ENCODE assay signal across 9 mouse cellular contexts in the genomic region with DNA sequence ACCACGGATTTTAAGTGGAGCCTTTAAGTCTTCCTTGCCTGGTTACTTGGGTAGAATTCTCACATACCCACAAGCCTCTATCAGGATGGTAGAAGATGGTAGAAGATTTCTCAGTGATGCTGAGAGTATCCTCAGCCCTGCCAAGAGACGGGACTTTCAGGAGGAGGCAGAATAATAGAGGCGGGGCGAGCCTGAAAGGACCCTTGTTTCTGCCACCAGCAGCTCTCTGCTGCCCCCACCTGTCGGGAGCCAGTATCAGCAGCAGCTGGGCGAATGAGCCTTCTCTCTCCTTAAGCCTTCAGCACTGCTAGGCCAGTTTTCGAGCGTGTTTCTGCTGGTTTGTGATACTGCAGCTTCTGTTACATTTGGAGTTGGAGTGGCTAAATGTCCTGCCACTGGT. TPM values are rescaled to one million over a fixed set of nuclear protein-coding genes. Genes with fewer than 3 reads are reported as not detected.
DNase-seq lines count a peak whose midpoint lies in the region; ATAC-seq and TF ChIP-seq lines count a peak whose summit lies in the region.
"Had no signal": no experiment of that assay in that cellular context is flagged by ENCODE, and none has a peak within 500 bp of the region (broad histone marks: within the 10 kb centered on the region; RNA-seq: fewer than 3 reads in every experiment).

No protein-coding gene starts in this region.

- no peak overlapping the region for H3K9ac ChIP-seq in kidney, embryonic 14.5 days (ENCODE audit: low read depth, low read length)
- no peak overlapping the region for H3K9ac ChIP-seq in liver, postnatal 0 days (replicated peaks)
- H3K9ac ChIP-seq: heart, embryonic 13.5 days had no signal

- no peaks in the 10 kb centered on the region for H3K9me3 ChIP-seq in kidney, embryonic 14.5 days (ENCODE audit: control insufficient read depth, low read length)
- no peaks in the 10 kb centered on the region for H3K9me3 ChIP-seq in liver, postnatal 0 days (ENCODE audit: low read length)
- H3K9me3 ChIP-seq: heart, embryonic 13.5 days had no signal

- TF ChIP-seq EP300 in liver, postnatal 0 days (IDR thresholded peaks at IDR 0.05; ENCODE audit: low read depth), result no peak

- H3K36me3 ChIP-seq in kidney, embryonic 14.5 days (ENCODE audit: control insufficient read depth, insufficient read depth, low read length), result no peaks in the 10 kb centered on the region
- no peaks in the 10 kb centered on the region for H3K36me3 ChIP-seq in liver, postnatal 0 days (replicated peaks; ENCODE audit: insufficient read depth, low read length)
- H3K36me3 ChIP-seq: heart, embryonic 13.5 days had no signal

- no peaks in the 10 kb centered on the region for H3K27me3 ChIP-seq in kidney, embryonic 14.5 days (ENCODE audit: control insufficient read depth, insufficient read depth, low read length)
- H3K27me3 ChIP-seq in liver, postnatal 0 days (ENCODE audit: insufficient read depth, low read length), result peaks cover 6% of the 10 kb centered on the region; the same call in 1 of the 2 replicates

- no peak overlapping the region for H3K4me3 ChIP-seq in kidney, embryonic 14.5 days (ENCODE audit: low read length)
- H3K4me3 ChIP-seq in liver, postnatal 0 days (ENCODE audit: low read depth, low read length), result no peak overlapping the region
- H3K4me3 ChIP-seq: heart, embryonic 13.5 days had no signal

- no peaks in the 10 kb centered on the region for H3K4me1 ChIP-seq in kidney, embryonic 14.5 days (ENCODE audit: control insufficient read depth, insufficient read depth, low read length)
- no peaks in the 10 kb centered on the region for H3K4me1 ChIP-seq in liver, postnatal 0 days (ENCODE audit: insufficient read depth)
- H3K4me1 ChIP-seq: heart, embryonic 13.5 days had no signal

- no peak overlapping the region for H3K27ac ChIP-seq in kidney, embryonic 14.5 days (ENCODE audit: low read depth, low read length)
- H3K27ac ChIP-seq in liver, postnatal 0 days (ENCODE audit: low read depth), result no peak overlapping the region
- H3K27ac ChIP-seq: heart, embryonic 13.5 days had no signal

- ATAC-seq in kidney, embryonic 14.5 days (ENCODE audit: low FRiP score, low TSS enrichment), result 0 out of 2 replicates have a peak, but pooled peaks have one; percentile 28
- no peak; the same call in 1 of the 2 replicates for ATAC-seq in liver, postnatal 0 days

- TF ChIP-seq POLR2A in brain, embryonic 14.5 days (IDR thresholded peaks at IDR 0.05; ENCODE audit: borderline replicate concordance, extremely low read depth, insufficient read depth, insufficient read length, poor library complexity, severe bottlenecking), result no peak

- TF ChIP-seq CTCF in brain, embryonic 14.5 days (IDR thresholded peaks at IDR 0.05; ENCODE audit: borderline replicate concordance, extremely low read depth, insufficient read depth, insufficient read length), result peak; percentile 92
- peak; percentile 87 for TF ChIP-seq CTCF in liver, postnatal 0 days (IDR thresholded peaks at IDR 0.05; ENCODE audit: low read depth)

- peak; percentile 43 for DNase-seq in 3134 (ENCODE audit: extremely low read depth, insufficient read length, low spot score)
- DNase-seq in CD4-positive, CD25-positive, alpha-beta regulatory T cell, adult 2 months (ENCODE audit: low read depth, low spot score), result peak; percentile 84
- peak; percentile 82 for DNase-seq in brain, embryonic 14.5 days (ENCODE audit: low read depth)
- peak; percentile 79 for DNase-seq in forelimb bud, embryonic 11.5 days (ENCODE audit: low read depth, low spot score)
- DNase-seq in liver, postnatal 0 days, result peak; percentile 77
- DNase-seq in retina, embryonic 14.5 days (ENCODE audit: low spot score), result peak; percentile 88
- DNase-seq in yolk sac, embryonic 10.5 days (ENCODE audit: low spot score), result peak; percentile 49

- 6% methylated on average over 8 of the region's 8 CpGs for WGBS in kidney, embryonic 14.5 days
- WGBS in liver, postnatal 0 days (ENCODE audit: insufficient replicate concordance), result 7% methylated on average over 8 of the region's 8 CpGs

- no peak overlapping the region for H3K4me2 ChIP-seq in kidney, embryonic 14.5 days (replicated peaks; ENCODE audit: low read depth, low read length)
- H3K4me2 ChIP-seq in liver, postnatal 0 days (ENCODE audit: low read depth, low read length), result no peak overlapping the region
- H3K4me2 ChIP-seq: heart, embryonic 13.5 days had no signal

RNA-seq across cellular contexts. Expression of a gene that starts 3.5 kb away (rescaled TPM):
- polyA plus RNA-seq in brain, embryonic 14.5 days (2012; rRNA removed), result 0.23 TPM in 2 replicates
- polyA plus RNA-seq in kidney, embryonic 14.5 days (2014; fragmentation: Nextera tagmentation; extraction: Ambion mirVana), result 0.07 TPM in 1 of 2 replicates, not detected in the other
- not detected in 2 replicates for polyA plus RNA-seq in liver, postnatal 0 days (2015; fragmentation: Nextera tagmentation; extraction: Ambion mirVana)
- polyA plus RNA-seq: heart, embryonic 13.5 days had no signal

RNA-seq across cellular contexts. Expression of a gene that starts 13.6 kb away (rescaled TPM):
- polyA plus RNA-seq in brain, embryonic 14.5 days (2012; rRNA removed), result 4.8 and 5.4 TPM in 2 replicates
- 3.7 and 5.9 TPM in 2 replicates for polyA plus RNA-seq in kidney, embryonic 14.5 days (2014; fragmentation: Nextera tagmentation; extraction: Ambion mirVana)
- 0.15 and 0.19 TPM in 2 replicates for polyA plus RNA-seq in liver, postnatal 0 days (2015; fragmentation: Nextera tagmentation; extraction: Ambion mirVana)

RNA-seq across cellular contexts. Expression of a gene that starts 13.8 kb away (rescaled TPM):
- polyA plus RNA-seq in brain, embryonic 14.5 days (2012; rRNA removed), result 11.1 and 13.3 TPM in 2 replicates
- polyA plus RNA-seq in kidney, embryonic 14.5 days (2014; fragmentation: Nextera tagmentation; extraction: Ambion mirVana), result 7.4 and 8.0 TPM in 2 replicates
- 13.5 and 16.1 TPM in 2 replicates for polyA plus RNA-seq in liver, postnatal 0 days (2015; fragmentation: Nextera tagmentation; extraction: Ambion mirVana)

RNA-seq across cellular contexts. Expression of a gene that starts 13.8 kb away (rescaled TPM):
- polyA plus RNA-seq in brain, embryonic 14.5 days (2012; rRNA removed), result 0.23 and 0.33 TPM in 2 replicates
- 0.32 and 0.36 TPM in 2 replicates for polyA plus RNA-seq in kidney, embryonic 14.5 days (2014; fragmentation: Nextera tagmentation; extraction: Ambion mirVana)
- polyA plus RNA-seq in liver, postnatal 0 days (2015; fragmentation: Nextera tagmentation; extraction: Ambion mirVana), result 0.11 and 0.19 TPM in 2 replicates
